Mouse (Mus musculus): Measurements from ENCODE around the gene Kansl1.

Kansl1 gene

DNA sequence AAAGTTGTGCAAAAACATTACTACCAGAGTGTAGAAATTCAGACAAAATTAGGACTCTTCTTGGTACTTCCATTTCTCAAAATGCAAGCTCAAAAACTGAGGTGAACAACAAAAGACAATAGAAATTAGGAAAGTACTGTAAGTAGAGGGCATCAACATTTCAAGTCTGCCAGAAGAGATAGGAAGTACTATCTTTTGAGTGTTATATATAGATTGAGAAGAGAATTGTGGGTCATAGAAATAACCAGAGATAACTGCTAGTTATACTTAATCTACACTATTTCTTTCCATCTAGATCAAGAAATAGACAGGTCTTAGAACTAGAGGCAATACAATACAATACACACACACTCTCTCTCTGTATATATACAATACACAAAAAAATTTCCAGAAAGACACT, 30.2 kb downstream of the Kansl1 start:
- DNase-seq (ENCODE audit: low spot score), result no peak

DNA sequence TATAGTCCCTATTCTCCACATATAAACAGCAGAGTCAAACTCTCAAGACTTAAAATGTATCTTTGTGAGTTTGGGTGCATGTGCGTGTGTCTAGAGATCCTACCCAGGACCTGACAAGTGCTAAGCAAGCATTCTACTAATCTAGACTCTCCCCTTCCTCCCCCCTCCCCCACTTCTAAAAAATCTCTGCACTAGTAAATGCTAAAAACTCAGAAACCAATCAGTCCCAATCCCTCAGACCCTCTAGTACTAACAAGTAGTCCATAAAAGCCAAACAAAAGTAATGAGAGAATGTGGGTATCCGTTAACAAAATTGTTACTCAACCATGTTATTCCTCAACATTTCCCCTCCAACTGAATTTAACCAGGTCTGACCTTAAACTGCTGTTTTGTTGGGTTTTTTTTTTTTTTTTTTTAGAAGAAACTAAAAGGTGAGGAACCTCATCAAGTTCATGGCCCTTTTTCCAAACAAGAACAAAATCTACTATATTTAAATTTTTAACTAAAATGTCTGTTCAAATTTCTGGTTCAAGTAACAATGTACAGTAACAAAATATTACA, 32.2 kb downstream of the Kansl1 start:
- no peak for DNase-seq (ENCODE audit: low spot score)

DNA sequence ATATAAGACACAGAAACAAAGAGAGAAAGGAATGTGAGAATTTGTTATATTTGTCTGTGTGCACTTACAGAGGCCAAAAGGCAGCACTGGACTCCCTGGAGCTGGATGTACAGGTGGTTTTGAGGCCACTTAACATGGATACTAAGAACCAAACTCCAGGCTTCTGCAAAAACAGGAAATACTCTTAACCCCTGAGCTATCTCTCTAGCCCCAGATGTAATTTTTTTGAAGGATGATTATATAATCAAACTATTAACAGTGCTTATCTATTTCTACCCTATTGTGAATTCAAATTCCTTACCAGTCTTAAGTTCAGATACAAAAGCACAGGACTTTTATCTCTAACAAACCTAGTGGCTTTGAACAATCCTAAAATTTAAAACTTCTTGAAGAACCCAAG, 32.9 kb downstream of the Kansl1 start:
- DNase-seq (ENCODE audit: low spot score), result no peak

DNA sequence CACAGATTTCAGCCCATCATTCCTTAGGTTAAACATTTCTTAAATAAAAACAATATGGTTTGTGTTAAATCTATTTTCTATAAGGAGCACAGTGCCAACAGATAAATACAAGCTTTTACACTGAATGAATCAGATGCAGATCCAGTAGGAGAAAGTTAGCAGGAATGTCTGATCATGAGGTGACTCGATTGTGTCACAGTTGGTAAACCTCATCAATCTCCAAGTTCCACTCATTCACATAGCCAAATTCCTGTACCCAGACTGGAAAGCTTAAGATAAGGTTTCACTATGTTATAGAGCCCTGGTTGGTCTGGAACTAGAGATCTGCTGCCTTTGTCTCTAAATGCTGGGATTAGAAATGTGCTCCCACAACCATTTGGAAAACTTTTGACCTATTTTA, 33.5 kb downstream of the Kansl1 start:
- DNase-seq (ENCODE audit: low spot score), result no peak

DNA sequence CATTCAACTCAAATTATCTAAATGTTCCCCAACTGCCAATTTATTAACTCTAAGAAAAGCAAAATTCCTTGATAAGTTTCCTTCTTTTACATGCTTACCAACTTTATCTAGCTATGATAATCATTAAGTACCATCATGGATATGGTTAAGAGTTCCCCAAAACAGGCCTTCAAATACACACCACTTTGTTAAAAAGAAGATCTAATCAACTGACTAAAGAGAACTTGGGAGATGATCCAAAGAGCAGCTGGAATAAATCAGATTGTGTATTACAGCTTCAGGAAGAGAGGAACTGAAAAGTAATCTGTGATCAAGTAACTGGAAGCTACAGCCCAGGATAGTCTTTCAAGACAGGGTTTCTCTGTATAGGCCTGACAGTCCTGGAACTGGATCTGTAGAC, 36.4 kb downstream of the Kansl1 start:
- no peak for DNase-seq (ENCODE audit: low spot score)

DNA sequence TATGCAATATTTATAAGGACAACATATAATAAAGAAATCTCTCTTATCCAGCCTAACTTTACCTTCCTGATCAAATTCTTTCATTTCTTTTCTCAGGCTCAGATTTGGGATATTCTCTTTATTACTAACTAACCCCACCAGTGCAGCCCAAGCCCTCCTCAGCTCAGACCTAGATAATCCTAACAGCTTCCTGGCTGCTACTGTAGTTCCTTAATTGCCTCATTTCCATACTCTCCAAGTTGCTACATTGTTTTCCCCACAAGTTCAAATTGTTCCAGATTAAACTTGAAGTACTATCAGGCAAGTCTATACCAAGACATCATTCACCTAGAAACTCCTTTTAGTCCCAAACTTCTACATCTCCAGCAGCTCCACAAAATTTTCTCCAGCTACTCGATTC, 36.9 kb downstream of the Kansl1 start:
- no peak for DNase-seq (ENCODE audit: low spot score)

DNA sequence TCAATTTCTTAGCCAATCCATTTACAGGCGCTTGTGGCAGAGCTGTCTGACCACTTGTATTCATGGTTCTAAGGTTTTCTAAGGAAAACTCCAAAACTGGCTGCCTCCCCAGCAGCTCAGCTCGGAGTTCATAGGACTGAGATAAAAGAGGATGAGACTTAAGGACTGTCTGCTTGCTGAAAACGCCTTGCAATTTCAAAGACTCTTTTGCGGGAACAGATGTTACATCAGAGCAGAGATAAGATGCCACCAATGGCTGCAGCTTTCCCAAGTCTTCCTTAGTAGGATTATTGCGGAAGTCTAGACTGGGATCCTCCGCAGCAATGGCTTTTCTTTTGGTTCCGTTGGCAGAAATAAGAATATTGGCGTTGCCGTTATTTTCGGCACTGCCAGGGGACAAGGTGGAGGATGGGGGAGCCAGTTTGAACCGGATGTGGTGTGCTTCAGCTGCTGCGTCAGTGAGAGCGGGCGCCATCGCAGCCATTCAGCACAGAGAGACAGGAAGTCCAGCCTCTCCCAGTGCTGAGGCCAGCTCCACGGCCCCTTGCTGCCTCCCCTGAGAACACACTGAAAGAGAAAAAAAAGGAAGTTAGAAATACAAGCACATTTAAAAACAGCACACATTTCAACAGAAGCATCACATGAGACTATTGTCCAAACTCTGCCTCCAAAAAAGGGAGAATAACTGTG, 43.8 kb downstream of the Kansl1 start:
- peak; percentile 62 for DNase-seq (ENCODE audit: low spot score)

DNA sequence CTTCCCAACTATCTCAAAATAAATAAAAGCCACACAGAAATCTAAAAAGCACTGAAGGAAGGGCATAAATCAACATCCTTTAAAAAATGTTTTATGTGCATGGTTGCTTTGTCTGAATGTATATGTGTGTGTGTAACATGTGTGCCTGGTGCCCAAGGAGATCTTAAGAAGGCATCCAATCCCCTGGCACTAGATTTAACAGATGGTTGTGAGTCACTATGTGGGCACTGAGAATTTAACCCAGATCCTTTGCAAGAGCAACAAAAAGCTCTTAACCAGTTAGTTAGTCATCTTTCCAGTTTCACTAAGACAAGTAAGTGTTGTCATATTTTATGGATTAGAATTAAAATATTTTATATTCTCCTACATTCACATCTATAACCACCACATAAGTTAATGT, 56.4 kb downstream of the Kansl1 start:
- DNase-seq (ENCODE audit: low spot score), result no peak

DNA sequence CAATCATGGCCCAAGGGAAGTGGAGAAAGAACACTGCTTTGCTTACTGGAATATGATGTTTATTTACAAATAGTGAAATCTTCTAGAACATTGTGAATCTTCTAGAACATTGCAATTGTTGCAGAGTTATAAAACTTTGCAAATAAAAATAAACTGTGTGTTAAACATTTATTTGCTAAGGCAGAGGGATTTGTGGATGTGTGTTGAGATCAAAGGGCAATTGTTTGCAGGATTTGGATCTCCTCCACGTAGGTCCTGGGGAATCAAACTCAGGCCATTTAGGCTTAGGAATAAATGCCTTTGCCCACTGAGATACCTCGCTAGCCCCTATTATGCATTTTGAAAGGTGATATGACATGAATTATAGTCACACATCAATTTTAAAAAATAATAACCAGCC, 61.3 kb downstream of the Kansl1 start:
- DNase-seq (ENCODE audit: low spot score), result no peak

DNA sequence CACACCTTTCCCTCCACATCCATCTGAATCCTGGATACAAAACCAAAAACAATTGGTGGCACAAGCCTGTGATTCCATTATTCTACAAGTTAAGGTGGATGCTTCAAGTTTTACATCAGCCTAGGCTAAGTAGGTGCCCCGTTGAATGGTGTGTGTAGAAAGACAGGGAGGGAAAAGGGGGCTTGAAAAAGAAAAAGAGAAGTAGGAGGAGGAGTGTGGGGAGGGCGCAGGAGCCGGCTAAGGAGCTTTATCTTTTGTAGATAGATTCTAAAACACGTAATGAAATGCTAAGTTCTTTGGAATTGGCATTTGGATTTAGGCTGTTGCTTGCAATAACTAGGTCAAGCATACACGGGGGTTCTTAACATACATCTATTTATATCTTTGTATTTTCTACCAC, 67.7 kb downstream of the Kansl1 start:
- DNase-seq (ENCODE audit: low spot score), result no peak

DNA sequence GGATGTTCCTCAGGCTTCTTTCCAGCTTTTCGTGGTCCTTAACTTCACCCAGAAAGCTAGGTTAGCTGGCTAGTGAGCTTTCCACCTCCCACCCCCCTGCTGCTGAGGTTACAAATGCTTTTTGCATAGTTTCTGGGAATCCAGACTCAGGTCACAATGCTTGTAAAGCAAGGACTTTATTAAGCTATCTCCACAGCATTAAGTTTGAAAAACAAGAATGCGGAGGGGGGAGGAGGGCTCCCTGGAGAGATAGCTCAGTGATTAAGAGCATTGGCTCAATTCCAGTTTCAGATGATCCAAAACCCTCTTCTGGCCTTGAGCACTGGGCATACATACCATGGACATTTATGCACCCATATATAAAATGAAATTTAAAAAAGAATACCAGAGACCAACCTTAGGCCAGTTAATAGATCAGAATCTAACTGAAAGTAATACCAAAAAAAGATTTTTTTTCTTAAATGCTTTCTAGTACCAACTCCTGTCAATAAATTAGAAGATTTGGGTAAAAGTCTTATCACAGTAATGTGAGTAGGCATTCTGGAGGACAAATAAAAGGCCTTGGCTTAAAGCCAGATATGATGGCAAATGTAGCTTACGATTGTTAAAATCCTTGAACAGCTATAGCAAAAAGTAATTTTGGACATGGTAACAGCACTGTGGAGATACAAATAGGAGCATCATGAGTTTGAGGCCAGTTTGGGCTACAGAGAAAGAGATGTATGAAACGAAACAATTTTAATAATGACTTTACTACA, 69.0 kb downstream of the Kansl1 start:
- no peak for DNase-seq (ENCODE audit: low spot score)

DNA sequence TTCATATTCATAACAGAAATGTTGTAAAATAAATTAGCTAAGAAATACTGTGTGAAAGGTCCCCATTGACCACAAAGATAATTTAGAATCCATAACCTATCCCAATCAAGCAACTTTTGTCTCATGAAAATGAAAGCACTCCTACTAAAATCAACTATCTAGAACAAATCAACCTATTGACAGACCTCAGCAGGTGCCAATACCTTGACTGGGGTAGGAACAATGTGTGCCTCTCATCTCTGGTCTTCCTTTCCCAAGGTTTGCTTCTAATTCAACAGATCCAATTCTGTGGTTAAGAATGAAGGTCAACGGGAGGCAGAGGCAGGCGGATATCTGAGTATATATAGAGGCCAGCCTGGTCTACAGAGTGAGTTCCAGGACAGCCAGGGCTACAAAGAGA, 73.0 kb downstream of the Kansl1 start:
- DNase-seq (ENCODE audit: low spot score), result no peak

DNA sequence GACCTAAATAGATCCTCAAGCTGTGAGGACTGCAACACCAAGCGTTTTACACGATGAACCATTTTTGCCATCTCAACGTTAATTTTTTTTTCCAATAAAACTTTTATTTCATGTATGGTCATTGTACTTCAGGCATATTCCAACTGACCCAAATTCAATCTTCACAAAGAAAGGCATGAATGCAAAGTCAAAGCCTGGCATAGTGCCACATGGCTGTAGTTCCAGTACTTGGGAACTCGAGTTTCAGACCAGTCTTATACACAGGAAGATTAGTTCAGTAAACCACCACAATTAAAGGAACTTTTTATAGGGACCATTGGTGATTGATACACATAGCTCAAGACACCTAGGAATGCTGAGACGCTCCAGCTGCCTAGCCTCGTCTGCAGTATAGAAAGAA, 75.5 kb downstream of the Kansl1 start:
- DNase-seq (ENCODE audit: low spot score), result no peak

DNA sequence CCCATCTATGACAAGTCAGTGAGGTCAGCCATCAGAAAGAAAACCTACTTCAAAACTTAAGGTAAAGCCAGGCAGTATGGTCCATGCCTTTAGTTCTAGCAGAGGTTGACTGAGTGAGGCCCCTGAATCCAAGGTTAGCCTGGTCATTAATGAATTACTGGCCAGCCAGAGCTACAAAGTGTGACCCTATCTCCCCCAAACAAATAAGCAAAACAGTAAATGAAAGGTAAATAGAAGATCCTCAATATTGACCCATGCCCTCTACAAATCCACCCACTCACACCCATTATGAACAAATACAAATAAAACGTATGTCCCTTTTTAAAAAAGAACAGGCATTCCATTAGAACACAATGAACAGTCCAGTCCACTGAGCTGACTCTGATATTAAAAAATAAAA, 76.5 kb downstream of the Kansl1 start:
- DNase-seq (ENCODE audit: low spot score), result no peak

DNA sequence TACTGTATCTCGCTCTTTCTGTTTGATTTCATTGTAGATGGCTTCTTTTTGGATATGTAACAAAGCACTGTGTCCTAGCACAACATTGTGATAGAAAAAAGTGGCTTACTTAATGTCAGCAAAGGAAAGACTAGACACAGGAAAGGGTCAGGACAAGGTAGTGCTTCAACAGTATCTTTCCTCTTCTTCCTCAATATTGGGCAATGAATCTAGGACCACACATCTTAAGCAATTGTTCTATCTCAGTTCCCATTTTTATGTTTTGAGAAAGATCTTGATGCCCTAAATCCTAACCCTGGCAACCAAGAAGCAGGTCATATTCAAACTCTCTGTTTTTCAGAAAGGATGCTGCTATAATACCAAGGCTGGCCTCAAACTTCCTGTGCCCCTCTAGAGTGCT, 81.4 kb downstream of the Kansl1 start:
- no peak for DNase-seq (ENCODE audit: low spot score)

DNA sequence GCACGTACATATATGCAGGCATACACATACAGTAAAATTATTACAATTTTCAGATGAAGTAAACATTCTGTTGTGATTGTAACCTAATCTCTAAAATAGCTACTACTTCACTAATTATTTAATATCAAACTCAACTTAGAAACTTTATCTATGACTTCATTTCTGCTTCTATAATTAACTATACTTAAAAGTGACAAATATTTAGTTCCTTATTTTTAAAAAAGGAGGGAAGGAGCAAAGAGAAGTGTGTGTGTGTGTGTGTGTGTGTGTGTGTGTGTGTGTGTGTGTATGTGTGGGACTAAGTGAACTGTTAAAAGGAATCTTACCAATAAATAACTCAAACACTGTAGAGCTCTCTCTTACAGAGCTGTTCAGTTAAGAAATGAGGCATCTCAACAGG, 82.1 kb downstream of the Kansl1 start:
- no peak for DNase-seq (ENCODE audit: low spot score)

DNA sequence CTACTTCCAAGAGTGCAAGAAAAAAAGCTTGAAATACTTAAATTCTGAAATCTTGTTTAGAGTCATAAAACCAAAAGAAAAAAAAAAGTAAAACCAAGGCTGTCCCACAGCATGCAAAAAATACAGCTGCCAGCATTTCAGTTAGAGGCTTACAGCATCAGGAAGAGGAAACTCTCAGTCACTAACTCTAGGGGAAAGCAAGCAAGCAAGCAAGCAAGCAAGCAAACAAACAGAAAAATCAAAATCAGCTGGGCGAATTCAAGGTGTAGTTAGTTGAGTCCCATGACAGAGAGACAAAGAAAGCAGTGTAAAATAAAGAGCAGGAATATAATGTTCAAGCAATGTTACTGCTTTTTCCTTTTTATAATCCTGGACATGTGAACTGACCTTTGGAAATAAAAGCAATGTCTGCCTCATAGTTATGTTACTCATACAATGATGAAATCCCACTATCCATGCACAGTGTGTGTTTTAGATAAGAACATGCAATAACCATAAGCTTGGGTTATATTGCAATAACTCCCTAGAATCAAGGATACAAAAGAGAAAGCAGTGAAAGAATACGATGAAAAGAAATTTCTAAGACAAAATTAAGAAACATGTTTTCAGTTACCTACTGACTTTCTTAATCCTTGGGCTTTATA, 85.4 kb downstream of the Kansl1 start:
- no peak for DNase-seq (ENCODE audit: low spot score)

DNA sequence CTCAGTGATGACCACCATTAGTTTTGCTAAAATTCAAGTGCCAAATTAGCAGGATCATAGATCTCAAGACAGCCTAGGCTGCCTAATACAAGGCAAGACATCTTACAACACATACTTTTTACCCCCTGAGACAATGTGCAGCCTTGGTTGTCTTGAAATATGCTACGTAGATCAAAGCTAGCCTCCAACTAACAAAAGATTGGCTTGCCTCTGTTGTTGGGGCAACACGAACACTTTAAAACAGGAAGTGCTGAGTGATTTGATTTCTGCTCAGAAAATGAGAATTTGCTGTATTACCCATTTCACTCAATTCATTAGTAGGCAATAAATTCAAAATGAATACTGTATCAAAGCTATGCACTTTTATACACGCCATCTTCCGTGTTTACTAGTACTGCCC, 86.8 kb downstream of the Kansl1 start:
- DNase-seq (ENCODE audit: low spot score), result no peak

DNA sequence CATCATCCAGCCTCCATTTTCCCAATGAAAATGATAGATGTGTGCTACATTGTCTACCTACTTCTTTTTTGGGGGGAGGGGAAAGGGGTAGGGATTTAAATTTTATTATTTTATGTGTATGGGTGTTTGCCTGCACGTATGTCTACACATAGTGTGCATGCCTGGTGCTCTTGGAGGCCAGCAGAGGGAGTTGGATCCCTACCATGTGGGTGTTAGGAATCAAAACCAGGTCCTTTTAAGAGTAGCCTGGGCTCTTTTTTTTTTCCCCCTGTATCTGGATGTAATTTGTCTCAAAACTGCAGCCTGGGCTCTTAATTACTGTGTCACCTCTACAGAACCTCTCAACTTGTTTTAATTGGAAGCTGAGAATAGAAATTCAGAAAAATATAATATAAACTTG, 89.0 kb downstream of the Kansl1 start:
- DNase-seq (ENCODE audit: low spot score), result no peak

DNA sequence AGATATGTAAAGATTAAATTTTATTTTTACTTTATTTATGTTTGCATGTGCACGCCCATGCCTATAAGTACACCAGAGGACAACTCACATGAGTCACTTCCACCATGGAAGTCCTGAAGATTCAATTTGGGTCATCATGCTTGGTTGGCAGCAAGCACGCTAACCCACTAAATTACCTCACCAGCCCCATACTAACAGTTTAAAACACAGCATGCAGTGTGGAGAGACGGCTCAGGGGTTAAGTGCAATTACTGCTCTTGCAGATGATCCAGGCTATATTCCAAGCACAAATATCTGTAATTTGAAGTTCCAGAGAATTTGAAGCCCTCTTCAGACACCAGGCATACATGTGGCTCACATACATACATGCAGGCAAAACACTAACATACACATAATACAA, 92.4 kb downstream of the Kansl1 start:
- DNase-seq (ENCODE audit: low spot score), result no peak

DNA sequence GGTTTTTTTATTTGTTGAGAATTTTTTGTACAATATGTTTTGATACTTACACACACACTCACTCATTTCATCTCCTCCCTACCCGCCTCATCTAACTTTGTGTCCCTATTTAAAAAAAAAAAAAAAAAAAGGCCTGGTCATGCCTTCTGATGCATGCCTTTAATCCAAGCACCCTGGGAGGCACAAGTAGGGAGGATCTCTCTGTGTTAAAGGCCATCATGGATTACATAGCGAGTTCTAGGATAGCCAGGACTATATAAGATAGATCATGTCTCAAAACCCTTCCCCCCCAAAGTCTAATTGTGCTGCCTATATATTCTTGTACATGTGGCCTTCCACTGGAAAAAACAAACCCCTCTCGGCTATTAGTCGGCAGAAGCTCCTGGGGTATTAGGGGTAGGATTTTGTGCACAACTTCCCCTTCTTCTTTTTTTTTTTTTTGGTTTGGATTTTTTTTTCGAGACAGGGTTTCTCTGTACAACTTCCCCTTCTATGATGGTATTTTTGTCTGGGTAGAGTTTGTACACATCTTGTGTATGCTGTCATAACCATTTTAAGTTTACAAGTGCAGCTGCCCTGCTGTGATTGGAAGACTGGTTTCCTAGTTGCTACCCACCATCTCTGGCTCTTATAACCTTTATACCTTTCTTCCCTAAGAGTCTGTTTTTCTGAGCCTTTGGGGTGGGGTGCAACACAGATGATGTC, 101.0 kb downstream of the Kansl1 start:
- DNase-seq (ENCODE audit: low spot score), result no peak

DNA sequence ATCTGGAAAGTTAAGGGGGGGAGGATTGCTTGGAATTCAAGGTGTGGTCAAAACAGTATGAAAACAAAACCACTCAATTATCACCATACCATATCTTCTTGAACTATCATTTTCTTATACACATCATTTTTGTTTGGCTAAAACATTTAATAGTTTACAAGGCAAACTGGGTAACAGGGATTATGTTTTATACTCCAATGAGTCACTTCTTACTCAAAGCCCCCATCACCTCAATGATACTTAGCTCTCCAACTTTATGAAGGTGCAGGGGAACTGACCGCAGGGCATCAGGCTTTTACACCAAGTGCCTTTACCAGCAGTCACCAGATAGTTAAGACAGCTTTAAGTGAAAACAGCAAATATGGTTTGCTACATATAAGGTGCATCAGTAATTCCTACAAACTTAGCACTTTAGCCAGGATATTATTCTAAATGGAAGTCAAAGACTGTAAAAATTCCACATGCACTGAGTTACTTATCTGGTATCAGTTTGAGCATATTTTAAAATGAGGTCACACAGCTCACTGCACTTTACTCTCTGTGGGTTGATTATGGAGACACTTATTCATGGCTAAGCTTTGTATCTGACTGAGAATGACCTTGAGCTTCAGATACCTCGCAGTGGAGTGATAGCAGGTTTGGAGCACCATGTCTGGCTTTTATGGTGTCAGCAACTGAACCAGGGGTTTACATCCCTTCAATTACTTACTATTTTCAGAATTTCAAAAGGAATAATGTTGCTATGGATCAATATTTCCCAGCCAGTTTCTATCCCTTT, 104.6 kb downstream of the Kansl1 start:
- DNase-seq (ENCODE audit: low spot score), result no peak
